In the genomic region with DNA sequence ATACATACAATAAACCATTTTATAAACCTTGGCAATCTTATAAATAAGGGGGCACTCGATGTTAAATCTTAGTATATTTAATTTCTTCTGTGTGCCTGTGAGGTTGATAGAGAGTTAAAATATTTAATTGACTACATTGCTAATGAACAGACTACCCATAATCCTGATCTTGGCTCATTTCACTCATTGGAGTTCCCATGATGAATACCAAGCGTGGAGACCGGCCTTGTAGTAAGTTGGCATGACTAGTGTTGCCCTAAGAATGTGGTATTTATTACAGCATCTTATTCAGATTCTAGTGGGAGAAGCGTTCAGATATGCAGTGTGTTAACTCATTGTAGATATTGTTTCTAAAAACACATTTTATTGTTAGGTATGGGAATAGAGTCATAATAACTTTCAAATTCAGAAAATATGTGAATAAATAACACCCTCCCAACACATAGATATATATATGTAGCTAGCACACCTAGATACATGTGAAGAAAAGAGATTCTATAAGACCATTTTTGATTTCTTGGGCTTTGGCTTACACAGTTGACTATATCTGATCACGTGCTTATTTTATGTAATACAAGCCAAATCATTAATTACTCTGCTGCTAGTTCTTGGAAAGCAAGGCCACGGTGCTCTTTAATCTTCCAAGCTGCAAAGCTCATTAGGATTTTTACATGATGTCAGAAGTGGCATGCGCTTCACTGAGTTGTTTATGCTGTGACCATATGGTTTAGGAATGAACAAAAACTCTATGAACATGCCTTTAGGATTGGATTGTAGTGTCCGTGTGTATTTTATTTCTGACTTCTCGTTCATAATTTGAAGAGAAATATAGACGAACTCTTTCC, we compare ENCODE assay signal across 11 mouse cellular contexts.
DNase-seq lines count a peak whose midpoint lies in the region; ATAC-seq and TF ChIP-seq lines count a peak whose summit lies in the region.
"Had no signal": no experiment of that assay in that cellular context is flagged by ENCODE, and none has a peak within 500 bp of the region (broad histone marks: within the 10 kb centered on the region; RNA-seq: fewer than 3 reads in every experiment).

No protein-coding gene starts in this region.

- no peak for TF ChIP-seq POLR2A in brain, embryonic 14.5 days (IDR thresholded peaks at IDR 0.05; ENCODE audit: borderline replicate concordance, extremely low read depth, insufficient read depth, insufficient read length, poor library complexity, severe bottlenecking)

- peak overlapping the region; percentile 65 for H3K9ac ChIP-seq in midbrain, embryonic 16.5 days (ENCODE audit: low read depth, low read length)
- no peak overlapping the region for H3K9ac ChIP-seq in liver, postnatal 0 days (replicated peaks)

- WGBS in hindbrain, embryonic 10.5 days, result 40% methylated on average over 10 of the region's 10 CpGs
- 14% methylated on average over 10 of the region's 10 CpGs for WGBS in midbrain, embryonic 16.5 days
- 51% methylated on average over 10 of the region's 10 CpGs for WGBS in liver, postnatal 0 days (ENCODE audit: insufficient replicate concordance)

- H3K4me2 ChIP-seq in midbrain, embryonic 16.5 days (ENCODE audit: low read length), result peak overlapping the region; percentile 67
- no peak overlapping the region for H3K4me2 ChIP-seq in liver, postnatal 0 days (ENCODE audit: low read depth, low read length)

- DNase-seq in cerebellum, adult 9-10 months, result peak; percentile 70
- DNase-seq in cerebellum, adult 11 months, result no peak
- DNase-seq in brain, embryonic 14.5 days (ENCODE audit: low read depth), result peak; percentile 94
- no peak for DNase-seq in hindbrain, embryonic 10.5 days (ENCODE audit: low spot score)
- DNase-seq in thymus, postnatal 25 days, result no peak
- no peak for DNase-seq in liver, postnatal 0 days
- no peak for DNase-seq in urinary bladder, postnatal 14 days (ENCODE audit: low spot score)
- DNase-seq: right cerebral cortex, postnatal 25 days had no signal

- ATAC-seq in midbrain, embryonic 16.5 days, result no peak
- ATAC-seq in liver, postnatal 0 days, result no peak

- H3K9me3 ChIP-seq in hindbrain, embryonic 10.5 days, result no peaks in the 10 kb centered on the region
- no peaks in the 10 kb centered on the region for H3K9me3 ChIP-seq in midbrain, embryonic 16.5 days (replicated peaks; ENCODE audit: control insufficient read depth, low read length, poor library complexity, severe bottlenecking)
- H3K9me3 ChIP-seq in liver, postnatal 0 days (ENCODE audit: low read length), result no peaks in the 10 kb centered on the region
- H3K9me3 ChIP-seq: G1E; heart, embryonic 10.5 days had no signal

- H3K27me3 ChIP-seq in hindbrain, embryonic 10.5 days (ENCODE audit: insufficient read depth, poor library complexity, severe bottlenecking), result peaks cover 57% of the 10 kb centered on the region
- H3K27me3 ChIP-seq in midbrain, embryonic 16.5 days (ENCODE audit: control insufficient read depth, insufficient read depth, low read depth, low read length), result no peaks in the 10 kb centered on the region
- H3K27me3 ChIP-seq in liver, postnatal 0 days (ENCODE audit: insufficient read depth, low read length), result peaks cover 86% of the 10 kb centered on the region

- H3K4me1 ChIP-seq in hindbrain, embryonic 10.5 days (replicated peaks), result peaks cover 21% of the 10 kb centered on the region
- peaks cover 2% of the 10 kb centered on the region; the same call in 1 of the 2 replicates for H3K4me1 ChIP-seq in midbrain, embryonic 16.5 days (ENCODE audit: control insufficient read depth, insufficient read depth, low read length)
- peaks cover 16% of the 10 kb centered on the region; the same call in 1 of the 2 replicates for H3K4me1 ChIP-seq in liver, postnatal 0 days (ENCODE audit: insufficient read depth)

- peak overlapping the region; percentile 92 for H3K27ac ChIP-seq in hindbrain, embryonic 10.5 days
- H3K27ac ChIP-seq in midbrain, embryonic 16.5 days (ENCODE audit: low read length), result peak overlapping the region; percentile 85
- H3K27ac ChIP-seq in liver, postnatal 0 days (ENCODE audit: low read depth), result no peak overlapping the region
- H3K27ac ChIP-seq: heart, embryonic 10.5 days had no signal

- no peak for TF ChIP-seq CTCF in brain, embryonic 14.5 days (IDR thresholded peaks at IDR 0.05; ENCODE audit: borderline replicate concordance, extremely low read depth, insufficient read depth, insufficient read length)
- no peak for TF ChIP-seq CTCF in liver, postnatal 0 days (IDR thresholded peaks at IDR 0.05; ENCODE audit: low read depth)

- H3K4me3 ChIP-seq in hindbrain, embryonic 10.5 days, result peak overlapping the region; percentile 85
- H3K4me3 ChIP-seq in midbrain, embryonic 16.5 days (ENCODE audit: low read depth, low read length), result peak overlapping the region; percentile 42
- H3K4me3 ChIP-seq in liver, postnatal 0 days (ENCODE audit: low read depth, low read length), result no peak overlapping the region
- H3K4me3 ChIP-seq: heart, embryonic 10.5 days had no signal

- peaks cover 55% of the 10 kb centered on the region for H3K36me3 ChIP-seq in hindbrain, embryonic 10.5 days
- H3K36me3 ChIP-seq in midbrain, embryonic 16.5 days (ENCODE audit: control insufficient read depth, insufficient read depth, low read length), result no peaks in the 10 kb centered on the region
- no peaks in the 10 kb centered on the region for H3K36me3 ChIP-seq in liver, postnatal 0 days (replicated peaks; ENCODE audit: insufficient read depth, low read length)
- H3K36me3 ChIP-seq: heart, embryonic 10.5 days had no signal

- TF ChIP-seq EP300 in liver, postnatal 0 days (IDR thresholded peaks at IDR 0.05; ENCODE audit: low read depth), result no peak

Comparison
In these comparisons a context has a peak if more than half of its experiments do, and no peak if none do; other contexts are left out.
1. DNase-seq: peak in cerebellum, adult 9-10 months (single experiment) and brain, embryonic 14.5 days (single experiment); none in cerebellum, adult 11 months (single experiment), hindbrain, embryonic 10.5 days (single experiment), thymus, postnatal 25 days (single experiment), liver, postnatal 0 days (single experiment) and urinary bladder, postnatal 14 days (single experiment).